Mouse (Mus musculus) neutrophil, adult 59 days (primary cell): ENCODE measurements around the gene Olfr457. TPM values are rescaled to one million over a fixed set of nuclear protein-coding genes. Genes with fewer than 3 reads are reported as not detected.

ENCODE experiments used
- total RNA-seq, 2 experiments: library from RNA; stranded (reverse); gene quantifications; 1 replicate in 1 of 2; 2 replicates in 1 of 2; pipeline ENCODE4 v1.2.4; 2023

The Olfr457 gene
- not detected for total RNA-seq

DNA sequence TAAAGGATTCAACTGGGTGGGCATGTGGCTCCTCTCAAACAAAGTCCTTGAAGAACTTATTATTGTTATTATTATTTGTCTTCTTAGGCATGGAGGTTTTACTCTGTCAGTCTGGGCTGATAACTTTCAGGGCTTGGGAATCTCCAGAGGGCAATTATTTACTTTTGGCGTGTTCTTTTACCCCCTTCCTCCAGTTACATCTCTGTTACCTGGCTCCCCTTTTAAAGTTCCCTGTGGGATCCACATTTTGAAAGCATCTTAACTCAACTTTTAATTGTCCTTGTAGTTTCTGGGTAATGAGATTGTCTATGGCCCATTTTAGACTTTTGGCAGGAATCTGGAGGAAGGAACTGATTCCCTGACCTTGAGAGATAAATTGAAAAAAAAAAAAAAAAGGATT is at the start of gene Olfr457:
Olfr457 (minus strand) TSS at position 101 of the 400 bp plus-strand sequence.

DNA sequence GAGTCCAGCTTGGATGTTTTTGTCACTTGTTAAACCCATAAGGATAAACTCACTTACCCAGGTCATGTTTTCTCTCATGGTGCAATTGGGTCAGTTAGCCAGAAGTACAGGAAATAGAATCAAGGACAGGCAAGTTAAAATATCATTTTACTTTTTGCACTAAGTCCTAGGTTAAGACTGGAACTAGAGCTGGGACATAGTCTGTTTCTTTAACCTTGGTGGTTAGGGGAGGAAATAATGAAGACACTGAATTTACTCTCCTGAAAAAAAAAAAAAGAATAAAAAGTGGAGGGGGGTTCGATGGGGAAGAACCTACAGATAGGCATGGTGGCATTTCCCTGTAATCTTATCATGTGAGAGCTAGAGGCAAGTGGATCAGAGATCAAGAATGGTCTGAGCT is 11.0 kb upstream of the Olfr457 start, which contains the start of gene Olfr456:
Olfr456 (minus strand) TSS at position 101 of the 400 bp plus-strand sequence.

DNA sequence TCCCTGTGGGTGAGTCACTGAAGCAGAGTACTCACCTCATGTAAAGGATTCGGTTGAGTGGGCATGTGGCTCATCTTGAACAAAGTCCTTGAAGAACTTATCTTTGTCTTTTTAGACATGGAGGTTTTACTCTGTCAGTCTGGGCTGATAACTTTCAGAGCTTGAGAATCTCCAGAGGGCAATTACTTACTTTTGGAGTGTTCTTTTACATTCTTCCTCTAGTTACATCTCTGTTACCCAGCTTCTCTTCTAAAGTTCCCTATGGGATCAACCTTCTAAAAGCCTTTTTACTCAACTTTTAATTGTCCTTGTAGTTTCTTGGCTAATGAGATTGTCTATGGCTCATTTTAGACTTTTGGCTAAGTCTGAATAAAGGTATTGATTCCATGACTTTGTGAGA is 11.0 kb downstream of the Olfr457 start, which contains the start of gene Olfr458:
Olfr458 (minus strand) TSS at position 101 of the 400 bp plus-strand sequence.

GRCm38 (mm10) chr6:42434446-42434845 is 41.7 kb downstream of the Olfr457 start, which contains the start of gene Tas2r126:
Gene Tas2r126, plus strand, starts transcription at chr6:42434535.

Other genes starting within 250 kb of the Olfr457 start
- 1 to 10 TPM; 4.3 to 5.2 TPM for gene Gstk1, start 230.4 kb downstream of the Olfr457 start, total RNA-seq
- not detected for gene Tmem139, start 214.4 kb downstream of the Olfr457 start, total RNA-seq
- gene Casp2, start 211.3 kb downstream of the Olfr457 start, total RNA-seq = 10 to 100 TPM; 66.9 to 84.2 TPM
- under 1 TPM; 0.51 to 0.78 TPM for gene Clcn1, start 189.7 kb downstream of the Olfr457 start, total RNA-seq
- gene Fam131b, start 151.7 kb downstream of the Olfr457 start, total RNA-seq = under 1 TPM in 1 of 2 experiments, not detected in 1; 0.09 TPM
- 100 to 1,000 TPM; 658 to 702 TPM for gene Zyx, start 126.7 kb downstream of the Olfr457 start, total RNA-seq
- under 1 TPM in 1 of 2 experiments, not detected in 1; 0.24 TPM for gene Epha1, start 103.1 kb downstream of the Olfr457 start, total RNA-seq
- gene Tas2r143, start 76.1 kb downstream of the Olfr457 start, total RNA-seq = 1 to 10 TPM; 4.3 to 4.8 TPM
- gene Tas2r135, start 70.9 kb downstream of the Olfr457 start, total RNA-seq = 1 to 10 TPM; 2.7 to 4.2 TPM
- 1 to 10 TPM; 1.4 to 2.0 TPM for gene Tas2r126, start 41.8 kb downstream of the Olfr457 start, total RNA-seq
- gene Olfr458, start 11.1 kb downstream of the Olfr457 start, total RNA-seq = not detected
- not detected for gene Olfr456, start 10.9 kb upstream of the Olfr457 start, total RNA-seq
- not detected for gene Olfr455, start 71.3 kb upstream of the Olfr457 start, total RNA-seq
- gene Tcaf3, start 121.4 kb upstream of the Olfr457 start, total RNA-seq = not detected
- gene Tcaf2, start 168.9 kb upstream of the Olfr457 start, total RNA-seq = not detected
- gene Tcaf1, start 233.8 kb upstream of the Olfr457 start, total RNA-seq = under 1 TPM in 1 of 2 experiments, not detected in 1; 0.18 TPM